Mouse (Mus musculus) MEL (cell line): ENCODE data around the gene Klf12. TPM values are rescaled to one million over a fixed set of nuclear protein-coding genes. Genes with fewer than 3 reads are reported as not detected.

Source experiments
- DNase-seq: peaks from one replicate; pipeline ENCODE4 v3.0.0; 2011; ENCODE audit warnings: low read depth, low spot score
- H3K27ac ChIP-seq: 2 replicates; pipeline ENCODE4 v1.5.1; 2012; ENCODE audit warnings: low read depth, mild to moderate bottlenecking, control low read depth, low read length, moderate library complexity; ENCODE audit not compliant: control insufficient read depth
- H3K27me3 ChIP-seq, 2 experiments: fragments of 150-350 bp in 1 of 2; sonication (generic) in 1 of 2; 2 replicates each; pipeline ENCODE4 v1.6.1; 2012; ENCODE audit warnings: low read length in 2 of 2, mild to moderate bottlenecking in 2 of 2, improper control_type of control experiment in 1 of 2, moderate library complexity in 1 of 2; ENCODE audit not compliant: insufficient read depth in 2 of 2, control insufficient read depth in 1 of 2
- H3K36me3 ChIP-seq, 2 experiments: 2 replicates each; pipeline ENCODE4 v1.6.1; 2012 to 2014; ENCODE audit warnings: low read length in 2 of 2, improper control_type of control experiment in 1 of 2, inconsistent platforms in 1 of 2, mild to moderate bottlenecking in 1 of 2; ENCODE audit not compliant: insufficient read depth in 2 of 2, control insufficient read depth in 1 of 2
- H3K4me1 ChIP-seq, 2 experiments: fragments of 150-350 bp in 1 of 2; sonication (generic) in 1 of 2; 2 replicates each; pipeline ENCODE4 v1.6.1; 2012; ENCODE audit warnings: low read length in 2 of 2, improper control_type of control experiment in 1 of 2, mild to moderate bottlenecking in 1 of 2; ENCODE audit not compliant: insufficient read depth in 2 of 2, control insufficient read depth in 1 of 2
- H3K4me3 ChIP-seq, 2 experiments: fragments of 150-350 bp in 1 of 2; sonication (generic) in 1 of 2; 2 replicates each; pipeline ENCODE4 v1.5.1; 2012; ENCODE audit warnings: low read depth in 2 of 2, low read length in 2 of 2, mild to moderate bottlenecking in 2 of 2, moderate library complexity in 2 of 2, control low read depth in 1 of 2, improper control_type of control experiment in 1 of 2; ENCODE audit not compliant: control insufficient read depth in 1 of 2, insufficient read depth in 1 of 2
- H3K79me2 ChIP-seq: 2 replicates; pipeline ENCODE4 v1.6.1; 2012; ENCODE audit warnings: mild to moderate bottlenecking, low read length, moderate library complexity; ENCODE audit not compliant: control insufficient read depth, poor library complexity, insufficient read depth
- H3K9ac ChIP-seq: 2 replicates; pipeline ENCODE4 v1.6.1; 2012; ENCODE audit warnings: low read depth, mild to moderate bottlenecking, control low read depth, low read length, moderate library complexity; ENCODE audit not compliant: control insufficient read depth, poor library complexity, severe bottlenecking
- H3K9me3 ChIP-seq: fragments of 150-350 bp; sonication (generic); replicated peaks from 2 replicates; pipeline ENCODE4 v1.6.1; 2012; ENCODE audit warnings: mild to moderate bottlenecking, low read length, improper control_type of control experiment, moderate library complexity; ENCODE audit not compliant: insufficient read depth
- BHLHE40 ChIP-seq: IDR thresholded peaks from 2 replicates; pipeline ENCODE4 v1.6.1; 2012; ENCODE audit warnings: low read depth, mild to moderate bottlenecking, inconsistent platforms, low read length, improper control_type of control experiment, borderline replicate concordance
- CTCF ChIP-seq, 3 experiments: IDR thresholded peaks in 2 of 3; conservative IDR thresholded peaks in 1 of 3; 2 replicates each; pipeline ENCODE4 v1.5.1; 2011 to 2012; ENCODE audit warnings: low read length in 3 of 3, low read depth in 2 of 3, mild to moderate bottlenecking in 2 of 3, improper control_type of control experiment in 1 of 3, inconsistent platforms in 1 of 3, mixed read lengths in 1 of 3, moderate library complexity in 1 of 3; ENCODE audit not compliant: control insufficient read depth in 1 of 3, insufficient read depth in 1 of 3, poor library complexity in 1 of 3, severe bottlenecking in 1 of 3
- E2F4 ChIP-seq: IDR thresholded peaks from 2 replicates; pipeline ENCODE4 v1.6.1; 2011; ENCODE audit warnings: low read depth, low read length, improper control_type of control experiment, borderline replicate concordance
- ELF1 ChIP-seq: IDR thresholded peaks from 2 replicates; pipeline ENCODE4 v1.6.1; 2014; ENCODE audit warnings: low read depth, mild to moderate bottlenecking, inconsistent platforms, low read length, improper control_type of control experiment, moderate library complexity
- GABPA ChIP-seq: IDR thresholded peaks from 2 replicates; pipeline ENCODE4 v1.6.1; 2012; ENCODE audit warnings: low read depth, mild to moderate bottlenecking, inconsistent platforms, low read length, improper control_type of control experiment, moderate library complexity
- GATA1 ChIP-seq: IDR thresholded peaks from 2 replicates; pipeline ENCODE4 v1.6.1; 2011; ENCODE audit warnings: low read depth, low read length, improper control_type of control experiment
- KAT2A ChIP-seq: conservative IDR thresholded peaks from 2 replicates; pipeline ENCODE4 v1.6.1; 2012; ENCODE audit warnings: low read depth, low read length, improper control_type of control experiment, inconsistent platforms
- MAZ ChIP-seq: IDR thresholded peaks from 2 replicates; pipeline ENCODE4 v1.6.1; 2012; ENCODE audit warnings: low read depth, mild to moderate bottlenecking, inconsistent platforms, low read length, improper control_type of control experiment
- MXI1 ChIP-seq: IDR thresholded peaks from 2 replicates; pipeline ENCODE4 v1.6.1; 2011; ENCODE audit warnings: mild to moderate bottlenecking, low read depth, low read length, improper control_type of control experiment
- MYC ChIP-seq: IDR thresholded peaks from 2 replicates; pipeline ENCODE4 v1.6.1; 2011; ENCODE audit warnings: low read depth, mild to moderate bottlenecking, low read length, improper control_type of control experiment, moderate library complexity
- NELFE ChIP-seq: IDR thresholded peaks from 2 replicates; pipeline ENCODE4 v1.6.1; 2011; ENCODE audit warnings: low read depth, low read length, improper control_type of control experiment
- POLR2A ChIP-seq, 2 experiments: IDR thresholded peaks; 2 replicates each; pipeline ENCODE4 v1.6.1; 2011 to 2012; ENCODE audit warnings: low read length in 2 of 2, mild to moderate bottlenecking in 2 of 2, control low read depth in 1 of 2, improper control_type of control experiment in 1 of 2, low read depth in 1 of 2, moderate library complexity in 1 of 2; ENCODE audit not compliant: control insufficient read depth in 1 of 2, insufficient read depth in 1 of 2, poor library complexity in 1 of 2
- POLR2AphosphoS5 ChIP-seq: IDR thresholded peaks from 2 replicates; pipeline ENCODE4 v1.6.1; 2012; ENCODE audit warnings: low read depth, borderline replicate concordance, mild to moderate bottlenecking, inconsistent platforms, low read length, moderate library complexity, mixed read lengths
- RCOR1 ChIP-seq: IDR thresholded peaks from 2 replicates; pipeline ENCODE4 v1.6.1; 2012; ENCODE audit warnings: low read depth, mild to moderate bottlenecking, inconsistent platforms, low read length, improper control_type of control experiment
- ZC3H11A ChIP-seq: IDR thresholded peaks from 2 replicates; pipeline ENCODE4 v1.6.1; 2012; ENCODE audit warnings: low read depth, mild to moderate bottlenecking, inconsistent platforms, low read length, improper control_type of control experiment
- ZMIZ1 ChIP-seq: IDR thresholded peaks from 2 replicates; pipeline ENCODE4 v1.6.1; 2012; ENCODE audit warnings: low read depth, mild to moderate bottlenecking, inconsistent platforms, low read length, improper control_type of control experiment, moderate library complexity
- polyA plus RNA-seq, 2 experiments: library from polyadenylated mRNA; stranded (reverse) in 1 of 2; unstranded in 1 of 2; fragments of >175 nt in 1 of 2; fragments of >200 nt in 1 of 2; gene quantifications; 2 replicates each; pipeline versions ENCODE4 v1.2.1 to v1.2.4; 2012; ENCODE audit warnings: low replicate concordance in 2 of 2, low read depth in 1 of 2; ENCODE audit not compliant: insufficient read length in 2 of 2, insufficient read depth in 1 of 2, missing spikeins in 1 of 2
- total RNA-seq: library from RNA; depleted of rRNA; stranded (reverse); fragments of 300-350 nt; gene quantifications from 2 replicates; pipeline ENCODE4 v1.2.3, GENCODE M21; 2012

The Klf12 gene
- total and polyA plus RNA-seq, 3 experiments: 0.42 to 1.2 TPM; not detected in 1

DNA sequence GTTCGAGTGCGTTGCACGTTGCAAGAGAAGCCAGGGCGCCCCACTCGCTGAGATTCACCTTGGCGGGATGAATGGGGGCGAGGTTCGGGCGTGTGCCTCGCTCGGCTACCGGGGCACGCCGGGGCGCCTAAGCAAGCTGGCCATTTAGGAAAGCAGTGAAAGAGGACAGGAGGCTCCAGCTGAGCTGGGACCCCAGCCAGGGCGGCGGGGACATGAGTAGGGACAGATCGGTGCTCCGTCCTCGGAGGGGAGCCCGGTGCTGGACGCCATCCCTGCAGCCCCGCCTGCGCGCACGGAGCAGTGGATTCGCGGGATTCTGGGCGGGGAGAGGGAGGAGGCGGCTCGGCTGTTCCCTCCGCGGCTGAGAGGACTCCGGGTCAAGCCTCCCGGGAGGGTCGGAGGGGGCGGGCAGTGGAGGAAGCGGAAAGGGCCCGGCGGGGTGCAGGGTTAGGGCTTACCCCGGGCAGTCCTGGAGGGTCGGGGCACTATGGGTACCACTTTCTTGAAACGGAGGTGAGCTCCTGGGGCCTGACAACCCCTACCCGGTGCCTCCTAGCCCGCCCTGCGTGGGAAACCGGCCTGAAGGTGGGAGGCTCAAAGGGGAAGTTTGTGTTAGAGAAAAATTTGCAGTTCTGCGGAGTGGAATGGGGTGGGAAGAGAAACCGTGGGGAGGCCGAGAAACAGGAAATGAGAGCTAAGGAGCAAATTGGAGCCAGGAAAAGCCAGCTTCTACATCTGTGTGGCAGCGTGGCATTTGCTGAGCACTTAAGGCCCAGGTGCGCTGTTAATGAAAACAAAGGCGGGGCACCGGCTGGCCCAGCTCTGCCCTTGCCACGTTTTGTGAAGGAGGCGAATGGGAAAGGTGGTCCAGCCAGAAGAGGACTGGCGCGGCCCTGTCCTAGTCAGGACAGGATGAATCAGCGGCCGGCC is 1.4 kb upstream of the Klf12 start:
- TF ChIP-seq BHLHE40: no peak
- TF ChIP-seq POLR2A (IDR thresholded peaks at IDR 0.05; ENCODE audit: control insufficient read depth in 1 of 2, insufficient read depth in 1 of 2, low read depth in 1 of 2, low read length in 2 of 2, poor library complexity in 1 of 2): no peak
- no peak for TF ChIP-seq GATA1
- TF ChIP-seq ZC3H11A: no peak
- TF ChIP-seq NELFE: no peak
- no peak for TF ChIP-seq KAT2A
- no peak for TF ChIP-seq GABPA
- no peak for TF ChIP-seq RCOR1
- no peak for TF ChIP-seq MXI1
- no peak for TF ChIP-seq E2F4
- no peak for TF ChIP-seq ELF1
- no peak for TF ChIP-seq MYC
- no peak overlapping the region for H3K27ac ChIP-seq

DNA sequence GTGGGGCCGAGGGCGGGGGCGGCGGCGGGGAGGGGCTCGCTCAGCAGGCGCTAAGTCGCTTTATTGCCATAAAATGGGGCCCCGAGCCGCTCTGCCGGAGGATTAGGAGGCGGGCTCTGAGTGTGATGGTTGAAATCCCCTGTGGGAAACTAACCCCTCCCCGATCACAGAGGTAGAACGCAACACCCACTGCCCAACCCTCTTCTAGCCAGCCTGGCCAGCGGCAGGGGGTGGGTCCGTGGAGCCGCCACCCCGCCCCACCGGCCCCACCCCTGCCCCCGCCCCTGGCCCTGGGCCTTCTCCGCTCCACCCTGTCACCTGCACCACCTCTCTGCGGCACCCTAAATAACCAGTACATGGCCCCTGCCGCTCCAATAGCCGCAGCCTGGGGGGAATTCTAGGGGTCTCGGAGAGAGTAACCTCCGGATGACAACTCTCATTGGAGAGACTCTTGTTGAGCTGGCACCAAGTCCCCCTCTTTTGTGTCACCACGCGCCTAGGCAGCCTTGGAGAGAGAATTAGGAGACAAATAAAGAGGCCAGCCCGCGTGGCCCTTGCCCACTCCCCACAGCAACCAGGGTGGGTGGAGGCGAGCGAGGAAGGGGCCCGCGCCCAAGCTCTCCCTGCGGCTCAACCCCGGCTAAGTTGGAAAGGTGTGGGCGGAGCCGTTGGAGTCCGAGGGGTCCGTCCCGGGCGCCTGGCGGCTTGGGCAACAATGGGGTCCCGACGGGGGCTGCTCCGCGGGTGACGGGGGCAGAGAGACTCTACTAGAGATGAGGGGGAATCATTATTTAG is 579 bp upstream of the Klf12 start:
- H3K36me3 ChIP-seq: no peaks in the 10 kb centered on the region
- no peaks in the 10 kb centered on the region for H3K79me2 ChIP-seq
- H3K27me3 ChIP-seq: no peaks in the 10 kb centered on the region
- no peaks in the 10 kb centered on the region for H3K9me3 ChIP-seq
- no peaks in the 10 kb centered on the region for H3K4me1 ChIP-seq
- H3K4me3 ChIP-seq: no peak overlapping the region
- H3K27ac ChIP-seq: no peak overlapping the region
- no peak for DNase-seq
- H3K9ac ChIP-seq: no peak overlapping the region
- TF ChIP-seq KAT2A: no peak
- no peak for TF ChIP-seq ELF1
- TF ChIP-seq POLR2AphosphoS5: no peak
- TF ChIP-seq MAZ: no peak
- no peak for TF ChIP-seq CTCF (IDR thresholded peaks at IDR 0.05 in 2 of 3, conservative IDR thresholded peaks at IDR 0.05 in 1 of 3; ENCODE audit: control insufficient read depth in 1 of 3, insufficient read depth in 1 of 3, low read depth in 2 of 3, low read length in 3 of 3, poor library complexity in 1 of 3, severe bottlenecking in 1 of 3)
- TF ChIP-seq ZMIZ1: no peak
- TF ChIP-seq MXI1: no peak
- TF ChIP-seq MYC: no peak

More for the DNA sequence above, 1.4 kb upstream of the Klf12 start:
- Histone ChIP-seq H3K36me3 (no peaks in the 10 kb centered on the region), H3K4me1 (no peaks in the 10 kb centered on the region), H3K9me3 (no peaks in the 10 kb centered on the region), H3K27me3 (no peaks in the 10 kb centered on the region), H3K79me2 (no peaks in the 10 kb centered on the region), H3K9ac (no peak overlapping the region), H3K4me3 (no peak overlapping the region)
- no peak for DNase-seq
